Mouse (Mus musculus): ENCODE data around the gene Ndufb2.
A peak's percentile ranks its signal among the peaks of the same experiment; 100 is the strongest.

The Ndufb2 gene

DNA sequence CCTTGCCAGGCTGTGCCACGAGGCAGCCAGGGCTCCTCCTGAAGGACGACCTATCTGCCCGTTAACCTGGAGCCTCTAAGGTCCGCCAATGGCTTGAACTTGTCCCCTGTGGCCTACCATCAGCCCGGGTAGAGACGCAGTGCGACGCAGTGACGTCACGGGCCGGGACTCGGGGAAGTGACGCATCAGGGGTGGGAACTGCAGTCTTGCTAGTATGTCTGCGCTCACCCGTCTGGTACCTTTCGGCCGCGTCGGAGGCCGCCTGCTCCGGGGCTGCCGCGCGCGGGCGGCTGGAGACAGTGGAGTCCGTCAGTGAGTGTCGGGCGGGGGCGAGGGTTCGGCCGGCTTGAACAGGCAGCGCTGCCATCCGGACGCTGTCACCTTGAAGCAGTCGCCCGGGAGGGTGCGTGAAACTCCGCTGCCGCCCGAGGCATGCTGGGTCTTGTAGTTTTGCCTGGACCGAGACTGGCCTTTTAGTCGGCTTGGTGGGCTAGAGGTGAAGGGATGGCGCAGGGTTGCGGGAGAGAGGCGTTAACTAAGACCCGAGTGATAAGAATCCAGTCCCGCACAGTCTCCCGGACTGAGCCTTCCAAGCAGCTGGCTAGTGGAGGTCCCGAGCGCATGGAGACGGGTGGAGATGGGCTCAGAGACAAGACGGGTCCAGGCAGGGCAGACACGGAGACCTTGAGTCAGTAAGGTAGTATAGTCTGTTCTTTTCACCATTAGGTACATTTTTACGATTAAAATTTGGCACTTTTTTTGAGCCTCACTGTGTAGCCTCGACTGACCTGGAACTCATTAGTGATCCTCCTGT lies at the start of gene Ndufb2:
TSS of gene Ndufb2 (plus strand) at position 174 of the 814 bp plus-strand sequence.
- DNase-seq = peak; percentile 94

- peak; percentile 77 for DNase-seq
These were observed 49.5 kb upstream of the Ndufb2 start for GRCm38 (mm10) chr6:39542631-39543597.

- DNase-seq = no peak
These were observed 48.5 kb upstream of the Ndufb2 start for GRCm38 (mm10) chr6:39543769-39544420.

DNA sequence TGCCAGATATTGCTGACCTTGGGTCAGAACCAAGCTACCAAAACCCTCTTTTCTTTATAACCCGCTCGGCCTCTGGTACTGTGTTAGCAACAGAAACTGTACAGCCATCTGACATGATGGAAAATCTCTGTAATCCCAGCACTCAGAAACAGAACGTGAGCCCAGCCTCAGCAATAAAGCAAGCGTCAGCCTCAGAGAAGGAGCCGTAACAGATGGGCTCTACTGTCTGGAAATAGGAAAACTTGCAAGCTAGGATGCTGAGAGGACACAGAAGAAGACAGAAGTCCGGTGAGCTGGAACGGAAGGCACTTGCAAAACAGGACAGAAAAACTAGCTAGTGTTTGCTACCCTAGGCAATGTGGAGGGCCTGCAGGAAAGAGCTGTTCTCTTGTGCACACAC lies 46.9 kb upstream of the Ndufb2 start:
- DNase-seq = no peak

GRCm38 (mm10) chr6:39548030-39548429 lies 44.3 kb upstream of the Ndufb2 start:
- DNase-seq = no peak

- no peak for DNase-seq
These were observed 40.3 kb upstream of the Ndufb2 start for GRCm38 (mm10) chr6:39551981-39552636.

DNA sequence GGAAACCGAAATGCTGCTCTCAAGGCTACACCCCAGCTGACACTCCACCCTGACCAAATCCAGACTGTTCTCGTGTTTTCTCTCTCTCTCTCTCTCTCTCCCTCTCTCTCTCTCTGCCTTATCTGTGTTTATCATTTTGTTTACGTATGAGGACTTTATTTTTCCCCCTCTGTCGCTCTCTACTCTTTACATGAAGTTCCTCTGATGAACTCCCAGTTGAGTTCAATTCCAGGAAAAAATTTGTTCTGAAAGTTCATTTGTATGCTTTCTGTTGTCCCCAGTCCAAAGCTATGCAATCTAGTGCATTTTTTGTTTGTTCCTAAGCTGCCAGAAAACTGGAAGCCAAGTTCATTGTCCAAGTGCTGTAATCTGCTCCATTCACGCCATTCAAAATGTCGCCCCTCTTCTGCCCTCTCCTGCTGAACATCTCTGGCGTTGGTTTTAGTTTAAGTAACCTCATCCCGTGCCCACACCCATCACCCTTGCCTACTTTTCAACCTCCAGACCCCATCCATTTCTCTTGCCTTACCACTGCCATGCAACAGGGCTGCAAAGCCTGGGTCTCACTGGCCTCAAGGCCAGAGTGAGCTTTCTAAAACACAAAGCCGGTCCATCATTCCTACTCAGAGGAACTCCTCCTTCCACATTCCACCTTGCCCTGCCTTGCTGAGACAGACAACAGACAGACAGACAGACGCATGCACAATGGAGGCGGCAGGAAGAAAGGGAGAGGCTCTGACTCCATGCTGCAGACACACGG lies 37.3 kb upstream of the Ndufb2 start:
- DNase-seq = no peak

GRCm38 (mm10) chr6:39555648-39555945 lies 36.8 kb upstream of the Ndufb2 start:
- no peak for DNase-seq

DNA sequence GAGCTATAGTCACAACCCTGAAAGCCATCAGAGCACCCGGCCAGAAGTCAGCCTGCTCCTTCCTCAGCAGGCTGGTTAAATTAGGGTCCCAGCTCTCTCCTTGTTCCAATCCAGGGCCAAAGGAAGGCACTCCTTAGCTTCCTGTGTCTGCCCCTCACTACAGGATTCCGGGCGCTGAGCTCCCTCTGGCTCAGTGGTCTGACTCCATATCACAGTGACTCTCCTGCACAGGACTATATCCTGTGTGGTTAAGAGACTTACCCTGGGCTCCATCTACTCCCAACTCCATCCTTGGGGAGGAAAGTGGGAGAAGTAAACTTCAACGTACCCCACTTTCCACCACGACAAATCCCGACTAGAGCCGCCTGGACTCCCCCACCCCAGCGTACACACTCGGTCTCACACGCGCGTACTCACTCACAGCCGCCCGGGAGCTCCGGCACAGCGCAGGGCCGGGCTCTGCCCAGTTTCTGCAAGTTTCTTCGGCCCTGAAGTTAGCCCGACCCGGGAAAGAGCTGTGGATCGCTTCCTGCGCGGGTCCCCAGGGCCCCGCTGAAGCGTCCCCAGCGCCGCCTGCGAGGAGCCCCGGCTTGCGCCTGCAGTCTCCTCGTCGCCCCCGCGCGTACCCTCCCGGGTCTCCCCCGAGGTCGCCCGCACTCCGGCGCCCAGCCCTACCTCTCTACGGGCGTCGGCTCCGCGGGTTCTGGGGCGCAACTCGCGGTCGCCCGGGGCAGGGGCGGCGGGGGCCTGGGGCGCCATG lies 35.3 kb upstream of the Ndufb2 start:
- DNase-seq = peak; percentile 32

GRCm38 (mm10) chr6:39557723-39558261 lies 34.6 kb upstream of the Ndufb2 start, which contains the start of gene Dennd2a:
Gene Dennd2a (minus strand): TSS chr6:39557867.
- DNase-seq = peak; percentile 88

GRCm38 (mm10) chr6:39559276-39559939 lies 33.0 kb upstream of the Ndufb2 start:
- no peak for DNase-seq

GRCm38 (mm10) chr6:39562166-39563015 lies 30.0 kb upstream of the Ndufb2 start:
- DNase-seq = peak; percentile 76

- no peak for DNase-seq
These were observed 24.8 kb upstream of the Ndufb2 start for GRCm38 (mm10) chr6:39567528-39567927.

DNA sequence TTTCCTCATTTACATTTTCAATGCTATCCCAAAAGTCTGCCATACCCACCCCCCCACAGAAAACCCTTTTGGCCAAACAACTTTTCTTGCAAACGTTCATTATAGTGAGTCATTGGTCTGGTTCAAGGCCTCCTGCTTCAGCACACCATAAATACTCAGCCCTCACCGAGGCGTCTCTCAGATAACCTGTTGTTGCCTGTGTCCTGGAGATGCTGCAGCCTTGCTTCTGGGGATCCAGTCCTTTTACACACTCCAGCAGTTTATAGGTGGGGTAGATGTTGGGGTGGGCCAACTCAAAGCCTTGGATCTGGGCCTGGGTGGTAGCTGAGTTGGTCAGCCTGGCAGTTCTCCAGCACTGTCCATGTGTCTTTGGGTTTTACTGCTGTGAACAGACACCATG lies 21.9 kb upstream of the Ndufb2 start:
- DNase-seq = no peak

DNA sequence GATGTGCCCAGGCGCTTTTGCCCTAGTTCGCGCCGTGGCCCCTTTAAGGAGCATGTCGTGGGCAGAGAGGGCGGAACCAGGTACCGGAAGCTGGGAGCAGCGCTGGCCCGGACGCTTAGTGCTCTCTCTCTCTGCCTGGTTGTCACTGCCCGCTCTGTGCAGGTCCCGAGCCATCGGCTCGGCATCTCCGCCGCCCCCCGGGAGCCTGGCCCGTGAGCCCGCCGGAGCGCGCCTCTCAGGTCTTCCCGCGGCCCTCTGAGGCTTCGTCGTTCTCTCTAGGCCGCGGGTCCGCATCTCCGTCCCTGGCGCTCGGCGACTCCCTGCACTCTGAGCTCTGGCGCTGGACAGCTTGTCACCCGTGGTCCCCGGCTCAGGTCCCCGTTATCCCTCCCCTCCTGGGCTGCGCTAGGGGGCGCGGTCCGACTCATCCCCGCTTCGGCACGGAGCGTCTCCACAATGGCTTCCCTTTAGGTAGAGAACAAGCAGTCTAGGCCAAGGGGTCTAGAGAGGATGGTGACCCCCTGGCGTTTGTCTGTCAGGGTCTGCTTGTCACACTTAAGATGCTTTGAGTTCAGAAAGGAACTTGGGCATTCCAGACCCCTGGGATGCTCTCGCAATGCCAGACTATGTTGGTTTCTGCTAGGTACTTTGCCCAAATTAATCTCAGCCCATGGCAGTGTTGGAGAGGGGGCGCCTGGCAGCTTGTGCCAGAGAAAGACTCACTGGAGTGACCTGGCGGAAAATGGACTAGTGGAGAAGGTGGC lies 18.4 kb upstream of the Ndufb2 start, which contains the start of gene Adck2:
TSS of gene Adck2 (plus strand) at position 83 of the 764 bp plus-strand sequence.
- peak; percentile 77 for DNase-seq

DNA sequence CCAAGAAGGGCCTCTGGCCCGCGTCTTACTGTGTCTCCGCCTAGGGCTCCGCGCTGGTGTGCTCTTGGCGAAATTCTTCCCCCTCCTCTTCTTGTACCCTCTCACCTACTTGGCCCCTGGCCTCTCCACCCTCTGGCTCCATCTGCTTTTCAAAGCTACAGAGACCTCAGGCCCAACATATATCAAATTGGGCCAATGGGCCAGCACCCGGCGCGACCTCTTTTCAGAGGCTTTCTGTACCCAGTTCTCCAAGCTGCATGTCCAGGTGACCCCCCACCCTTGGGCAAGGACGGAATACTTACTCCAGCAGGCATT lies 17.9 kb upstream of the Ndufb2 start:
- no peak for DNase-seq

DNA sequence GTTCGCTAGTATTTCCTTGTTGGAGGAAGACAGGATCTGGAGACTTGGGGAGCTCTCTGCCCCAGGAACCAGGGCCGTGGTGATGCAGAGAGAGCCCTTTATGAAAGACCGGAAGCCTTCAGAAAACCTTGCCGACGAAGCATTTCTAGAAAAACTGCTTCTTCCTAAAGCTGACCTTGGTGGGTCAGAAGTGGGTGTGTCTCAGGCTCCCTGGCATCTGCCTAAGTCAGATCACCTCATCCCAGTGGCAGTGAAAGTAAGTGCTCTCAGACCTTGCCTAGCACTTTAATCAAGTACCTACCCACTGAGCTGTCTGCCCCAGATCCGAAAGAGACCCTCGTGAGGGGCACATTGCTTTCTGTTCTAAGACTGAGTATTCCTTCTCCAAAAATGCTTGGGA lies 17.4 kb upstream of the Ndufb2 start:
- no peak for DNase-seq

DNA sequence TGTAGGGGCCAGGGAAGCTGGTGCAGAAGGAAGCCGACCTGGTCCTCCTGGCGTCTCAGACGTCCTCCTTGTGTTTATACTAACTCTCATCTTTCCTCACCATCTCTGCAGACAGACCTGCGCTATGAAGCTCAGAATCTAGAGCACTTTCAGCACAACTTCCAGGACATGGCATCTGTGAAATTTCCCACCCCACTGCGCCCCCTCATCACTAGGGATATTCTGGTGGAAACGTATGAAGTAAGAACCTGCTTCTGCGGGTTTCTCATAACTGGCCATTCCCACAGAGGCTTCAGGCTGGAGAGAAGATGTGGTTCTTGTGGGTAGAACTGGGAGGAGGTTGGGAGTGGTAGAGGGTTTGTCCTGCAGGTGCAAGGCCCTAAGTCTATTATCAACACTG lies 12.8 kb upstream of the Ndufb2 start:
- DNase-seq = no peak

- no peak for DNase-seq
These were observed 11.8 kb upstream of the Ndufb2 start for GRCm38 (mm10) chr6:39580558-39580957.
